Mouse (Mus musculus): Measurements from ENCODE around the gene Copb1. TPM values are rescaled to one million over a fixed set of nuclear protein-coding genes. Genes with fewer than 3 reads are reported as not detected.
"Not testable (repeated sequence)": the region's sequence is repeated elsewhere in the genome, so short reads cannot be mapped to it uniquely, and the experiment has no call there.

The Copb1 gene
- polyA plus RNA-seq, 1 experiment = 42.1 TPM

DNA sequence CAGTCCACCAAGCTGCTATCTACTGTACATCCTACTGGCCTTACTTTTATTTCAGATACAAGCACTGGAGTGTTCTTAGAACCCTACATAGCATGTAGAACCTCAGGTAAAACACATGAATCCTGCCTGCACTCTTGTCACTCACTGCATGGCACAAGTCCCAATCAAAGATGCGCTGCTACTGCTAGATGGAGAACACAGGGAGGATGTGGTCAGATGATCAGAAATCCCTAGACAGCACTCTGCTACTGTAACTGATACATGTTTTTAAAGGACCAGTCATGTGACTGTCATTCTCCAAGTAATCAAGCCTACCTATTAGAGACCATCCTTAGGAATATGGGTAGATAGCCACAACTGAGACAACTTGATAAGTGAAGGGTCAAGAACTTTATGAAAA lies 44.7 kb downstream of the Copb1 start:
- no peak for DNase-seq
- Histone ChIP-seq H3K36me3 (ENCODE audit: control insufficient read depth, insufficient read depth, low read length) (no peaks in the 10 kb centered on the region), H3K4me3 (ENCODE audit: control insufficient read depth, insufficient read depth, low read length) (no peak overlapping the region), H3K4me1 (replicated peaks; ENCODE audit: control insufficient read depth, insufficient read depth, low read length) (peaks cover 9% of the 10 kb centered on the region), H3K27me3 (ENCODE audit: control insufficient read depth, insufficient read depth, low read length) (no peaks in the 10 kb centered on the region), H3K27ac (ENCODE audit: control insufficient read depth, insufficient read depth, low read length) (no peak overlapping the region)
- WGBS = 21% methylated on average over 1 of the region's 1 CpGs
- TF ChIP-seq CTCF (IDR thresholded peaks at IDR 0.05; ENCODE audit: borderline replicate concordance, control insufficient read depth, extremely low read depth, insufficient read depth, low read length, poor library complexity) = no peak
- TF ChIP-seq POLR2A (IDR thresholded peaks at IDR 0.05; ENCODE audit: control insufficient read depth, extremely low read depth, insufficient read depth, low read length, poor library complexity) = no peak

DNA sequence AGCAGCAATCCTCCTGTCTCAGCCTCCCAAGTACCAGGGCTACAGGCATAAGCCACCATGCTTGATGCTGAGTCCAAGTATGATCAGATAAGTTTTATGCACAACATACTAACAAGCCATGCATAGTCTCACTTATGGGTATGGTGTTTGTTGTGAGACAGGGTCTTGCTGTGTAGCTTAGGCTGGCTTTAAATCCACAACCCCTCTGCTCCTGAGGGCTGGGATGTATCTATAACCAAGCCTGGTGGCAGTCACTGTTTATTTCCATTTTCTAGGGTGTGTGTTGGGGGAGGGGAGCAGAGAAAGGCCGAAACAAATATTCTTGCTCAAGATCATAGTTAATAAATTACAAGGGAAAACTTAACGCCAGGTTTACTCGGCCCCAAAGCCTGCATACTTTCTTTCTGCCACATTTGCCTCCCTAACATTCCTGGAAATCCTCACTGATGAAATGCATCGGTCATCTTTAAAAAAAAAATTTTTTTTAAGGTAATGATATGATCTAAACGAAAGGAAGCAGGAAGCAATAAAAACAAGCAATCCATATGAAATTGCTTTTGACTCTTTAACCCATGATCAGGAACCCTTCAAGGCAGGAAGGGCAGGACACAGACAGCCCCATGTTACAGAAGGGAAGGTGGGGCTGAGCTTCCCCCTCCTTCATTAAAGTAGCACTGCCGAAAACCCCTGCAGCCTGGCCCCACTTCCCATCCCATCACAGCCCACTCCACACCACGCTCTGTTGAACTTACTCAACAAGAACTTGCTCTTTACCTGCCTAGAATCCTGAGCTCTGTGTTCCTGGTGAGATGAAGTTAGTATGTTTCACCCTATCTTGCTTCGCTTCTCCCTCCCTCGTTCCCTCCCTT lies 50.8 kb downstream of the Copb1 start:
- no peak for TF ChIP-seq CTCF (IDR thresholded peaks at IDR 0.05; ENCODE audit: borderline replicate concordance, control insufficient read depth, extremely low read depth, insufficient read depth, low read length, poor library complexity)
- TF ChIP-seq POLR2A (IDR thresholded peaks at IDR 0.05; ENCODE audit: control insufficient read depth, extremely low read depth, insufficient read depth, low read length, poor library complexity) = no peak
- Histone ChIP-seq H3K36me3 (ENCODE audit: control insufficient read depth, insufficient read depth, low read length) (no peaks in the 10 kb centered on the region), H3K4me3 (ENCODE audit: control insufficient read depth, insufficient read depth, low read length) (no peak overlapping the region), H3K27me3 (ENCODE audit: control insufficient read depth, insufficient read depth, low read length) (no peaks in the 10 kb centered on the region), H3K27ac (ENCODE audit: control insufficient read depth, insufficient read depth, low read length) (no peak overlapping the region), H3K4me1 (replicated peaks; ENCODE audit: control insufficient read depth, insufficient read depth, low read length) (peaks cover 3% of the 10 kb centered on the region; the same call in 1 of the 2 replicates)
- WGBS = 74% methylated on average over 9 of the region's 9 CpGs
- DNase-seq = no peak

DNA sequence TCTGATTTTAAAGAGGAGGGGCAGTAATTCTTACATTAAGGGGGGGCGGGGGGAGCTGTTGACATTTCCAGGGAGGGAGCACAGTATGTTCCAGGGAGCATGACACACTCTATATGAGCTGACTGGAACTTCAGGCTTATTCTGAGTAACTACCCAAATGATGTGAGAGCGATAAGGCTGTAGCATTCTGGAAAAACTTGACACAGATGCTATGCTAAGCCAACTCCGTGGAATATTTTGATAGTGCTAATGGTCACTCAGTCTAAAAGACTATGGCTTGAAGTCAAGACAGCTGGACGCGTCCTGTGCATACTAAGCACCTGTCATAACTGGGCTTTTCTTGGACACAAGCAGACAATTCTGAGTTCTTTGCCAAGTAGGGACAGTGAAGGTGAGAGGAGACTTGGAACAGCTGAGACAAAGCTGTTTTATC lies 51.5 kb downstream of the Copb1 start:
- 90% methylated on average over 5 of the region's 5 CpGs for WGBS

DNA sequence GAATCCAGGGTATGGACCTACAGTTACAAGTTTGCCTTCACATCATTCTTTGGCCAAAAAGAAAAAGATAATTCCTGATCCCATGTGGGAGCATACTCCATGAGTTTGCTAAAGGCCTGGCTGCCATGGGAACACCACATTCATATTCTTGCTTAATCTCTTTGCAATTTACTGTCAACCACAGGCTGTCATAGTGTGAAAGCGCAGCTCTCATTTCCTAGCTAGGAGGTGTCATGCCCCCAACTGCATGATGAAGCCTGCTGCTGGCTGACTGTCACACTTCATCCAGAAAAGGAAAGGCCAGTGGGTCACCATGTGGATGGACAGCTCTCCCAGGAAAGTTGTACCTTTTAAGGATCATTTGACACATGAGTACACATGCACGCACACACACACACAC lies 53.9 kb downstream of the Copb1 start:
- no peak overlapping the region for H3K27ac ChIP-seq (ENCODE audit: control insufficient read depth, insufficient read depth, low read length)
- WGBS = 94% methylated on average over 2 of the region's 2 CpGs

More for the DNA sequence above, 51.5 kb downstream of the Copb1 start:
- TF ChIP-seq CTCF (IDR thresholded peaks at IDR 0.05; ENCODE audit: borderline replicate concordance, control insufficient read depth, extremely low read depth, insufficient read depth, low read length, poor library complexity) (no peak), POLR2A (IDR thresholded peaks at IDR 0.05; ENCODE audit: control insufficient read depth, extremely low read depth, insufficient read depth, low read length, poor library complexity) (no peak)
- Histone ChIP-seq H3K27ac (ENCODE audit: control insufficient read depth, insufficient read depth, low read length) (no peak overlapping the region), H3K4me3 (ENCODE audit: control insufficient read depth, insufficient read depth, low read length) (no peak overlapping the region), H3K27me3 (ENCODE audit: control insufficient read depth, insufficient read depth, low read length) (no peaks in the 10 kb centered on the region), H3K36me3 (ENCODE audit: control insufficient read depth, insufficient read depth, low read length) (no peaks in the 10 kb centered on the region), H3K4me1 (replicated peaks; ENCODE audit: control insufficient read depth, insufficient read depth, low read length) (peaks cover 3% of the 10 kb centered on the region; the same call in 1 of the 2 replicates)
- DNase-seq = no peak

DNA sequence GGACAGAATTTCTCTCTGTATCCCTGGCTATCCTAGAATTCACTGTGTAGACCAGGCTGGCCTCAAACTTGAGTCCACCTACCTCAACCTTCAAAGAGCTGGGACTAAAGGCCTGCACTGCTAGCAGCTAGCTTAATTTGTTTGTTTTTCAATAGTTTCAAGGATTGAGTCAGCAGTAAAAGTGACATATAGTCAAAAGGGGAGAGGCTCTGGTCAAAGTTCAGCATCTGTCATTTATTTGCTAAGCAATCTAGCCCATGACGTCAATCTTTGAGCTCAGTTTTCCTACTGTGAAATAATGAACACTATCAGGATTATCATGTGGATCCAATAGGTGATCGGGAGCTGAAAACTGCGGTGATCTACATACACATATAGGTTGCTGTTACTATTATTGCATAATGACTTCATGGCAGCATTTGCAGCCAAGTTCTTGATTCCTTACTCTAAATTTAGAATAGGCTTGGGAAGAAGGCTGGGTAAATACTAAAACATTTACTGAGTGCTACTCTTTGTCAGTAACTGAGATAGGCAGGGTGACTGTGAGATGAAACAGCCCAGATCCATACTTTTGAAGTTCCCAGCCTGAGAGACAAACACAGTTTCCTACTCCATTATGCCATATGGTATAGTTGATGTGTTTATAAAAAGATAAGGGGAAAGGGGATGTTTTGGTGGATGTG lies 54.9 kb downstream of the Copb1 start:
- H3K4me3 ChIP-seq (ENCODE audit: control insufficient read depth, insufficient read depth, low read length) = no peak overlapping the region
- peaks cover 4% of the 10 kb centered on the region for H3K4me1 ChIP-seq (replicated peaks; ENCODE audit: control insufficient read depth, insufficient read depth, low read length)
- DNase-seq = no peak
- no peak for TF ChIP-seq CTCF (IDR thresholded peaks at IDR 0.05; ENCODE audit: borderline replicate concordance, control insufficient read depth, extremely low read depth, insufficient read depth, low read length, poor library complexity)
- TF ChIP-seq POLR2A (IDR thresholded peaks at IDR 0.05; ENCODE audit: control insufficient read depth, extremely low read depth, insufficient read depth, low read length, poor library complexity) = no peak
- WGBS = 95% methylated on average over 3 of the region's 3 CpGs
- no peak overlapping the region for H3K27ac ChIP-seq (ENCODE audit: control insufficient read depth, insufficient read depth, low read length)
- no peaks in the 10 kb centered on the region for H3K27me3 ChIP-seq (ENCODE audit: control insufficient read depth, insufficient read depth, low read length)
- no peaks in the 10 kb centered on the region for H3K36me3 ChIP-seq (ENCODE audit: control insufficient read depth, insufficient read depth, low read length)

More for the DNA sequence above, 53.9 kb downstream of the Copb1 start:
- no peak for DNase-seq
- Histone ChIP-seq H3K4me1 (replicated peaks; ENCODE audit: control insufficient read depth, insufficient read depth, low read length) (peaks cover 3% of the 10 kb centered on the region; the same call in 1 of the 2 replicates), H3K4me3 (ENCODE audit: control insufficient read depth, insufficient read depth, low read length) (no peak overlapping the region), H3K36me3 (ENCODE audit: control insufficient read depth, insufficient read depth, low read length) (no peaks in the 10 kb centered on the region), H3K27me3 (ENCODE audit: control insufficient read depth, insufficient read depth, low read length) (no peaks in the 10 kb centered on the region)
- TF ChIP-seq POLR2A (IDR thresholded peaks at IDR 0.05; ENCODE audit: control insufficient read depth, extremely low read depth, insufficient read depth, low read length, poor library complexity) (no peak), CTCF (IDR thresholded peaks at IDR 0.05; ENCODE audit: borderline replicate concordance, control insufficient read depth, extremely low read depth, insufficient read depth, low read length, poor library complexity) (no peak)

DNA sequence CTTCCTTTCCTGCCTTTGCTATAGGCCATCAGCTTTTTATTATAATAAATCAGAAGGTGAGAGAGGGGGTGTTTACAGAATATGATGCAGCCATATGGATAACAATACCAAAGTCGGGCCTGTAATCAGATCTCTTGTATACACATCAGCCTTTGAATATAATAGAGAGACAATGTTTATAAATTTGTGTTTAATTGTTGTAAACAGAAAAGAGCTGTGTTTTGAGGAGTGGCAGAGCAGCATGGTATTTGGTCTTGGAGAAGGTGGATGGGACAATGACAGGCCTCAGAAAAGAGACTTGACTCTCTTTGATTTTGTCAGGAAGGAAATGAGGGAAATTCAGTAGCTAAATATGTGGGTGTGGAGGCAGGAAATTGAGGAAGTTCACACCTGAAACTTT lies 56.3 kb downstream of the Copb1 start:
- 95% methylated on average over 1 of the region's 1 CpGs for WGBS
- TF ChIP-seq CTCF (IDR thresholded peaks at IDR 0.05; ENCODE audit: borderline replicate concordance, control insufficient read depth, extremely low read depth, insufficient read depth, low read length, poor library complexity) = no peak
- no peak for TF ChIP-seq POLR2A (IDR thresholded peaks at IDR 0.05; ENCODE audit: control insufficient read depth, extremely low read depth, insufficient read depth, low read length, poor library complexity)
- Histone ChIP-seq H3K4me3 (ENCODE audit: control insufficient read depth, insufficient read depth, low read length) (no peak overlapping the region), H3K36me3 (ENCODE audit: control insufficient read depth, insufficient read depth, low read length) (no peaks in the 10 kb centered on the region), H3K27ac (ENCODE audit: control insufficient read depth, insufficient read depth, low read length) (no peak overlapping the region), H3K4me1 (replicated peaks; ENCODE audit: control insufficient read depth, insufficient read depth, low read length) (peaks cover 2% of the 10 kb centered on the region), H3K27me3 (ENCODE audit: control insufficient read depth, insufficient read depth, low read length) (no peaks in the 10 kb centered on the region)
- DNase-seq = no peak

DNA sequence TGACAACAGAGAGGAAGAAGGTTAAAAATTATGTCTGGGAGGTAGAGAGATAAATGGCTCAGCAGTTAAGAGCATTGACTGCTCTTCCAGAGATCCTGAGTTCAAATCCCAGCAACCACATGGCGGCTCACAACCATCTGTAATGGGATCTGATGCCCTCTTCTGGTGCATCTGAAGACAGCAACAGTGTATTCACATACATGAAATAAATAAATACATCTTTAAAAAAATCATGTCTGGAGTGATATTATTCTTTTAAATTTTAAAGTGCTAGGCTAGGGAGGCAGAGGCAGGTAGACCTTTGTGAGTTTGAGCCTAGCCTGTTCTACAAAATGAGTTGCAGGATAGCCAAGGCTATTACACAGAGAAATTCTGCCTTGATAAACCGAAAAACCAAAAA lies 57.9 kb downstream of the Copb1 start:
- H3K4me3 ChIP-seq (ENCODE audit: control insufficient read depth, insufficient read depth, low read length); DNase-seq; H3K27me3 ChIP-seq (ENCODE audit: control insufficient read depth, insufficient read depth, low read length); H3K27ac ChIP-seq (ENCODE audit: control insufficient read depth, insufficient read depth, low read length); H3K4me1 ChIP-seq (replicated peaks; ENCODE audit: control insufficient read depth, insufficient read depth, low read length); H3K36me3 ChIP-seq (ENCODE audit: control insufficient read depth, insufficient read depth, low read length): not testable (repeated sequence)
- 90% methylated on average over 2 of the region's 2 CpGs for WGBS

DNA sequence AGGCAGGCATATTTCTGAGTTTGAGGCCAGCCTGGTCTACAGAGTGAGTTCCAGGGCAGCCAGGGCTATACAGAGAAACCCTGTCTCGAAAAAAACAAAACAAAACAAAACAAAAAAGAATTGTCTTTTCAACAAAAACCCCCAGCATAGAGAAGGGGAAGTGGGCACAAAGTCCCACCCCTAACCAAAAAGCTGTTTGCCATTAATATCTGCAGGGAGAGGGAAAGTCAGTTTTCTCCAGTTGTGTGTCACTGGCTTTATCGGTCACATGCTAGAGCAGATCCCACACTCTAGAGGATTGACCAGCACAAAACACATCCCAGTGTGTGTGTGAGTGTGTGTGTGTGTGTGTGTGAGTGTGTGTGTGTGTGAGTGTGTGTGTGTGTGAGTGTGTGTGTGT lies 59.7 kb downstream of the Copb1 start:
- not testable (repeated sequence) for H3K4me1 ChIP-seq (replicated peaks; ENCODE audit: control insufficient read depth, insufficient read depth, low read length); H3K27me3 ChIP-seq (ENCODE audit: control insufficient read depth, insufficient read depth, low read length); DNase-seq; H3K27ac ChIP-seq (ENCODE audit: control insufficient read depth, insufficient read depth, low read length); H3K36me3 ChIP-seq (ENCODE audit: control insufficient read depth, insufficient read depth, low read length); H3K4me3 ChIP-seq (ENCODE audit: control insufficient read depth, insufficient read depth, low read length)
- 10% methylated on average over 2 of the region's 2 CpGs for WGBS

All from thymus, adult 2 months (tissue).